Mouse (Mus musculus) G1E (cell line): ENCODE data around the gene E2f4. TPM values are rescaled to one million over a fixed set of nuclear protein-coding genes. Genes with fewer than 3 reads are reported as not detected.

Source experiments
- ATAC-seq: 2 replicates; pipeline ENCODE4 v1.8.0; 2016; ENCODE audit warnings: mild to moderate bottlenecking; ENCODE audit not compliant: insufficient number of reproducible peaks, poor library complexity, low FRiP score, severe bottlenecking; ENCODE audit errors: extremely low read depth
- DNase-seq: peaks from one replicate; pipeline ENCODE4 v3.0.0; 2012; ENCODE audit warnings: low spot score
- H3K27me3 ChIP-seq: 2 replicates; pipeline ENCODE4 v1.6.1; 2012; ENCODE audit warnings: mild to moderate bottlenecking, low read length, inconsistent platforms; ENCODE audit not compliant: insufficient read depth
- H3K36me3 ChIP-seq: replicated peaks from 2 replicates; pipeline ENCODE3; 2012; ENCODE audit warnings: mild to moderate bottlenecking, inconsistent platforms
- H3K4me1 ChIP-seq: 2 replicates; pipeline ENCODE4 v1.6.1; 2012; ENCODE audit warnings: low read depth, low read length, inconsistent platforms, mixed read lengths; ENCODE audit not compliant: insufficient read depth
- H3K4me3 ChIP-seq: 2 replicates; pipeline ENCODE4 v1.5.1; 2012; ENCODE audit warnings: low read depth, mild to moderate bottlenecking, inconsistent platforms, low read length, moderate library complexity, mixed read lengths
- H3K9me3 ChIP-seq: replicated peaks from 2 replicates; pipeline ENCODE4 v1.6.1; 2012; ENCODE audit warnings: inconsistent platforms
- CTCF ChIP-seq: IDR thresholded peaks from 2 replicates; pipeline ENCODE4 v1.5.1; 2012; ENCODE audit warnings: low read depth, low read length, inconsistent platforms, mixed read lengths
- GATA1 ChIP-seq: IDR thresholded peaks from 2 replicates; pipeline ENCODE4 v1.6.1; 2012; ENCODE audit warnings: borderline replicate concordance, low read length, inconsistent platforms, mixed read lengths
- GATA2 ChIP-seq: IDR thresholded peaks from 2 replicates; pipeline ENCODE4 v1.6.1; 2012; ENCODE audit warnings: low read depth, low read length, inconsistent platforms, borderline replicate concordance
- POLR2AphosphoS5 ChIP-seq: IDR thresholded peaks from 2 replicates; pipeline ENCODE4 v1.6.1; 2012; ENCODE audit warnings: low read depth, low read length, inconsistent platforms; ENCODE audit not compliant: insufficient replicate concordance
- TAL1 ChIP-seq: conservative IDR thresholded peaks from 2 replicates; pipeline ENCODE4 v1.6.1; 2012; ENCODE audit warnings: low read depth, low read length, inconsistent platforms, mixed read lengths
- polyA plus RNA-seq: library from polyadenylated mRNA; stranded (reverse); fragments of >175 nt; gene quantifications from 2 replicates; pipeline ENCODE4 v1.2.3, GENCODE M21; 2012
- total RNA-seq, 2 experiments: library from RNA; stranded (forward) in 1 of 2; stranded (reverse) in 1 of 2; fragments of 200-1000 nt in 1 of 2; fragments of >200 nt in 1 of 2; fragmentation: Nextera tagmentation in 1 of 2; gene quantifications; 2 replicates each; pipeline ENCODE4 v1.2.3; 2014 to 2017

Gene E2f4
- total and polyA plus RNA-seq, 3 experiments = 42.5 to 274 (median 79.2) TPM

DNA sequence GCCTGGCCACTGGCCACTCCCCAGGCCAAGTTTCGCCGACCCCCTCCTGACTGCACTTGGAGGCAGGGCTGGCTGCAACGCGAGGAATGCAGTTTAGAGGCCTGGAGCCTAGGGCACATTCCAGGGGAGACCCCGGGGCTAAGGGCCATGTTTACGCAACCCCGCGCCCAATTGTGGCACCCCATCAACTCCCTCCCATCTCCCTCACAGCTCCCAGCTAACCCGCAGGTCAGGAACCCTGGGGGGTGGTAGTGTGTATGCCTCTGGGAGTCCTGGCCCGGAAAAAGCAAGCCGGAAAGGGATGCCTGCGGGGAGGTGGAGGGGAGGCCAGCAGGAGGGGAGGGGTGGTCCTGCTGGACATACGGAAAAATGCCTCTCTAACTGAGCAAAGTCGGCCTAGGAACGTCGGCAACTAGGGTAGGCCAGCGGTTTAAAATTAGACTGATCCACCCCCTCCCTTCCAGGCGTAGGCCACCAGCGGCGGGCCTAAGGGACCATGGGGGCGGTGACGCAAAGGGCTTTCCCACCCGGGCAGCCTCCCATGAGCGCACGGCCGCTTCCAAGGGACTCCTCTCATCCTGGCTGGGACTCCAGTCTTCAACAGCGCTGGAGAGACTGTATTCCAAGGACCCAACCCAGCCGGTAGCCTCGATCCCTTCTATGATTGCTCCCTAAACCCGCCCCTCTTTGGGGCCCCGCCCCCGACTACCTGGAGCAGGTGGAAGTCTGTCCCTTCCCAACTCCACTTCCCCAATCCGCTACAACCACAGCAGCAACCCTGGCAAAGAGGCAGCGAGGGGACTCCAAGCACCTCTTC is 49.4 kb downstream of the E2f4 start:
- Histone ChIP-seq H3K27me3 (peaks cover 42% of the 10 kb centered on the region), H3K4me3 (peak overlapping the region; percentile 74), H3K36me3 (peaks cover 4% of the 10 kb centered on the region), H3K4me1 (peaks cover 75% of the 10 kb centered on the region), H3K9me3 (no peaks in the 10 kb centered on the region)
- ATAC-seq = no peak
- no peak for TF ChIP-seq CTCF
- DNase-seq = peak; percentile 35

DNA sequence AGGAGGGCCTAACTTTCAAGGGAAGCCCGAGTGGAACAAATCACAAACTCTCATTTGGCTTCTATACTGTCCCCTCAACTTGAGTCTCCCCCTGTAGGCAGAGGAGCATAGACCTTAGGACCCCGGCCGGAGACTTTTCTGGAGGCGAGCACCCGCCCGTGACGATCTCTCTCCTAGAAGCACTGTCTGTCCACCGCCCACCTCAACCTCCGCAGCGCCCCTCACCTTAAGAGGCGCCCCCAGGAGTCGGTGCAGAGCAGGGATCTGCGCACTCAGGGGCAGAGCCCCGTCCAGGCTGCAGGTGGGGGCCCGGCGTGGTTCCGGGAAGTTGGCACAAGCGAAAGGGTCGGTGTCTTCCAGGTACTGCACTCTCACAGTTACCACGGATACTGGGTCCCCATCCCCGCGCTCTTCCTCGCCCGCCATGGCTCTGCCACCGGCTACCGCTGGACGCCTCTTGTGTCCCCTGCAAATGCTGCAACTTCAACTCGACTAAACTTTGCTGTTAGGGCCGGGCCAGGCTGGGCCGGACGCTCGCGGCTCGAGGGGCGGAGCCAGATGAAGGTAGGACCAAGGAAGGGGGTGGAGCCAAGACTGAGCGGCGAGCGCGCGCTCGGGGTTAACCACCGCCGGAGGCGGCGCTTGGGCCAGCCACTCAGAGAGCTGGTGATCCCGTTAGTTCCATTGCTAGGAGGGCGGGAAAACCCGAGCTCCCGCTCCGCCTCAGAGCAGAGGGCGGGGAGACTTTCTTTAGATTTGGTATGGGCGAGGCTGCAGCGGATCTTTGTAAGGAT is 50.2 kb downstream of the E2f4 start, which contains the start of gene Fhod1:
Fhod1 (minus strand) TSS at position 526 of the 794 bp plus-strand sequence.
- TF ChIP-seq CTCF (no peak), GATA1 (no peak), POLR2AphosphoS5 (no peak), GATA2 (no peak), TAL1 (no peak)
- Histone ChIP-seq H3K4me1 (peaks cover 68% of the 10 kb centered on the region), H3K9me3 (no peaks in the 10 kb centered on the region), H3K36me3 (peaks cover 4% of the 10 kb centered on the region), H3K4me3 (peak within 1 kb of the TSS; percentile 74), H3K27me3 (peaks cover 48% of the 10 kb centered on the region)
- DNase-seq (peak; percentile 86), ATAC-seq (peak; percentile 87)

DNA sequence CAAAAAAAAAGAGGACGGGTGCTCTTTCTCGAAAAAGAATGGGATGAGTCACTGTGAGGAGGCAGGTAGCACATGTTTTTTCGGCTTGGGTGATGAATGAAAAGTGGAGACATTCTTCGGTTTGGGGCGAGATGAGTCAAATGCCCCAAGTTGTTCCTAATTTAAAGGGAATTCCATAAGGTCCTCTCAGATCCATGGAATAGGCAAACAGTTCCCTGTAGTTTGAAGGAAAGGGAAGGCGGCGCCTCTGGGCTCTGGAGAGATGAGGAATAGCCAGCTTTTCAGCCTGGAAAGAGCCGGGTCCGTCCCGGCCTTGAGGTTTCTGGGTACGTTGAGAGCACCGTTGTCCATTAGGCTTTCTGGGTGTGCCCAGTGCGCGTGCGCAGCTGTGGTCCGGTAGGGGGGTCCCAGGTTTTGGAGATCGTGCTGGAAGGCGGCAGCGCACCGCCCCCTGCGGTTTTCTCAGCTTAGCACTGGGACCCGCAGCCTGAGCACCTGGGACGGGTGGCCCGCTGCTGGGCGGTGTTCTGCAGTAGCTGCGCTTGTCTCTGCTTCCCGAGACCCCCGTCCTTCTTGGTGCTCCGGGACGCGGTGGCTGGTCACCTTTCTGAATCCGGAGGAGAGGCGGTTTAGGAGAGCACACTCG is 51.1 kb downstream of the E2f4 start, which contains the start of gene Slc9a5:
Slc9a5 (plus strand) TSS at position 394 of the 646 bp plus-strand sequence.
- TF ChIP-seq TAL1 = no peak
- no peak for TF ChIP-seq POLR2AphosphoS5
- TF ChIP-seq GATA2 = no peak
- no peak for TF ChIP-seq GATA1
- TF ChIP-seq CTCF = no peak
- no peaks in the 10 kb centered on the region for H3K9me3 ChIP-seq
- peak within 1 kb of the TSS; percentile 74 for H3K4me3 ChIP-seq
- ATAC-seq (no peak), DNase-seq (peak; percentile 38)
- peaks cover 54% of the 10 kb centered on the region for H3K27me3 ChIP-seq
- H3K4me1 ChIP-seq = peaks cover 60% of the 10 kb centered on the region
- H3K36me3 ChIP-seq = peaks cover under 1% of the 10 kb centered on the region

DNA sequence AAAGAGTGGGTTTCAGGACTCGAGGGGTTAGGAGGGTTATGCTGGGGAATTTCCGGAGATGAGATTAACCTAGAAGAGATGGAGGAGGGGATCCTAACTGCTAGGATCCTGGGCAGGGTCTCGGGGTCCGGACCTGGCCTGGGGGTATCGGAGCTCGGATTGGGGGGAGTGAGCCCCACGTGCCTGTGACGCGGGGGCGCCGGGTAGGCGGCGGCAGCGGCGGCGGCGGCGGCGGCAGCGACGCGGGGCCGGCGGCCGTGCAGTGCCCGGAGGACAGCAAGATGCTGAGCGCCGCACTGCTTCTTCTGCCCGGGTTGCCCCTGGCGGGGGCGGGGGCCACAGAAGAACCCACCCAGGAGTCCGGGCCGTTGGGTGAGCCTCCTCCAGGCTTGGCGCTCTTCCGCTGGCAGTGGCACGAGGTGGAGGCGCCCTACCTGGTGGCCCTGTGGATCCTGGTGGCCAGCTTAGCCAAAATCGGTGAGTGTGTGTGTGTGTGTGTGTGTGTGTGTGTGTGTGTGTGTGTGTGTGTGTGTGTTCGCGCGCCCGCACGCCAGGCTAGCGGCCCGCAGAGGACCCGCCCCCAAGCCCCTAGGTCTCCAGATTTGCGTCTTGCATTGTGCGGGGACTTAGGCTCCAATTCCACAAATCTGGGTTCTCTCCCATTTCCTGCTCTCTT is 51.8 kb downstream of the E2f4 start:
- H3K27me3 ChIP-seq = peaks cover 57% of the 10 kb centered on the region
- H3K4me1 ChIP-seq = peaks cover 55% of the 10 kb centered on the region
- H3K9me3 ChIP-seq = no peaks in the 10 kb centered on the region
- no peaks in the 10 kb centered on the region for H3K36me3 ChIP-seq
- ATAC-seq (no peak), DNase-seq (no peak)
- H3K4me3 ChIP-seq = peak overlapping the region; percentile 74
- TF ChIP-seq TAL1 (no peak), CTCF (no peak), POLR2AphosphoS5 (no peak), GATA1 (no peak), GATA2 (no peak)

DNA sequence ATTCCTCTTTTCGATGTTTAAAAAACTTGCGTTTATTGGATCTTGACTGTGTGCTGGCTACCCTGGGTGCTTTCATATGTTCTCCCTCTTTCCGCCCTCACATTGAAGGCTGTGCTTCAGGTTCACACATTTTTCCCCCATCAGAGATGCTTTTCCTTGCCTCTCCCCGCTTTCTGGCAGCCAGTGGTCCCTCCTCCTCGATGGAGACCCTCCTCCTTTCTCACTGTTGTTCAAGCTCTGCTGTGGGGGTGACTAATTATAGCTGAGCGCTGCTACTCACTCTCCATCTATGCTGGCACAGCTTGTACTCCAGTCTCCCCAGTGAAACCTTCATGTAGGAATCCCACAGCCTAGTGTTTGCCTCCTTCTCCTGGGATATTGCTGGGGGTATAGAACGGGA is 52.7 kb downstream of the E2f4 start:
- ATAC-seq (no peak), DNase-seq (no peak)
- Histone ChIP-seq H3K9me3 (no peaks in the 10 kb centered on the region), H3K27me3 (peaks cover 57% of the 10 kb centered on the region), H3K4me3 (no peak overlapping the region), H3K4me1 (peaks cover 46% of the 10 kb centered on the region), H3K36me3 (no peaks in the 10 kb centered on the region)
- TF ChIP-seq GATA2 = no peak
- TF ChIP-seq POLR2AphosphoS5 = no peak
- no peak for TF ChIP-seq TAL1
- no peak for TF ChIP-seq GATA1
- TF ChIP-seq CTCF = no peak
